Mouse (Mus musculus) c-Kit-positive CD71-negative TER-119-negative erythroid progenitor cells, embryonic 14.5 days (primary cell): ENCODE results near the gene Syndig1.

ENCODE experiments used
- DNase-seq: peaks from one replicate; pipeline ENCODE4 v3.0.0-alpha.2; 2013; ENCODE audit warnings: low read depth

Syndig1 gene

DNA sequence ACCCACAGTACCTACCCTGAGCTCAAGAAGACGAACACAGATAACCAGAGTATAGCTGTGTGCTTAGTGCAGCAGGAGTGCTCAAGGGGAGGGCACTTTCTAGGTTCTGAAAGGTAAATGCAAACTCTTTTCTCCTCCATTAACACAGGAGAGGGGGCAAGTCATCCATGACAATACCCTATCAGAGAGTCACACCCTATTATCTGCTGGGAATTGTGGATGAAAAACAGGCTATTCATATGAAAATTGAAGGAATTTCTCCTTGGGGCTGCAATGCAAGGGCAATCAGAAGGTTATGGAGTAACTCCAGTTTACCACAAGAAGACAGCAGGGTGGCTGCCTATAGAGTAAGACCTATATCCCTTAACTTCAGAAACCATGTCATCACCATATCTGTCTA lies 154.1 kb downstream of the Syndig1 start:
- DNase-seq: no peak

GRCm38 (mm10) chr2:149987610-149988009 lies 158.6 kb downstream of the Syndig1 start:
- DNase-seq: no peak

DNA sequence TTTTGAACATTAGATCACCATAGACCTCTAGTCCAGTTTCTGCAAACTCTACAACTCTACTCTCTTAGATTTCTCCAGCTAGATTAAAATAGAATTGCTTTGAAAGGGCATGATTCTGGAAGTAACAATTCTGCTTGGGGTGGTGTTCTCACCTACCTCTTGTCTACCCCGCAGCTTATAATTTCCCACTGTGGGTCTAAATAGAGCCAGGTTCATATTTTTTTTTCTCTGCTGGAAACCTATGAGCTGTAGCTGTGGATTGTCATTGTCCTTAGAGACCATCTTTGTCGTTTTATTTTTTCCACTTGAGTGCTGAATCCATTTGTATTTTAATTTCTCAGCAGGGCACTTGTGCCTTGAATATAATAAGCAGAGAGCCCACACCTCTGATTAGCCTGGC lies 162.5 kb downstream of the Syndig1 start:
- DNase-seq: no peak

GRCm38 (mm10) chr2:149992921-149993320 lies 163.9 kb downstream of the Syndig1 start:
- no peak for DNase-seq

GRCm38 (mm10) chr2:149996382-149996964 lies 167.5 kb downstream of the Syndig1 start:
- no peak for DNase-seq

DNA sequence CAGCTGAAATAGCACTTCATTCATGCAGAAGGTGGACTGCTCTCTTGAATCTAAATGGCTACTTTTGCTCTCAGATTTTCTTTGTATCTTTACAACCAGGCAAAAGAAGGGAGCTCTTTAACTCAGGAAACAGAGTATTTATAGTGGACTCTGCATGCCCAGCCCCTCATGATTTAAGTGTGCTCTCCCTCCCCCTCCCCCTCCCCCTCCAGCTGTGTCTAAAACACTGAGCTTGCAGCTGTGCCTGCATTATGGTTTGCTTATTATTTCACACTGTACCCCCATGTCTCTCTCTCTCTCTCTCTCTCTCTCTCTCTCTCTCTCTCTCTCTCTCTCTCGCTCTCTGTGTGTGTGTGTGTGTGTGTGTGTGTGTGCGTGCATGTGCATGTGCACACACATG lies 168.6 kb downstream of the Syndig1 start:
- no peak for DNase-seq

DNA sequence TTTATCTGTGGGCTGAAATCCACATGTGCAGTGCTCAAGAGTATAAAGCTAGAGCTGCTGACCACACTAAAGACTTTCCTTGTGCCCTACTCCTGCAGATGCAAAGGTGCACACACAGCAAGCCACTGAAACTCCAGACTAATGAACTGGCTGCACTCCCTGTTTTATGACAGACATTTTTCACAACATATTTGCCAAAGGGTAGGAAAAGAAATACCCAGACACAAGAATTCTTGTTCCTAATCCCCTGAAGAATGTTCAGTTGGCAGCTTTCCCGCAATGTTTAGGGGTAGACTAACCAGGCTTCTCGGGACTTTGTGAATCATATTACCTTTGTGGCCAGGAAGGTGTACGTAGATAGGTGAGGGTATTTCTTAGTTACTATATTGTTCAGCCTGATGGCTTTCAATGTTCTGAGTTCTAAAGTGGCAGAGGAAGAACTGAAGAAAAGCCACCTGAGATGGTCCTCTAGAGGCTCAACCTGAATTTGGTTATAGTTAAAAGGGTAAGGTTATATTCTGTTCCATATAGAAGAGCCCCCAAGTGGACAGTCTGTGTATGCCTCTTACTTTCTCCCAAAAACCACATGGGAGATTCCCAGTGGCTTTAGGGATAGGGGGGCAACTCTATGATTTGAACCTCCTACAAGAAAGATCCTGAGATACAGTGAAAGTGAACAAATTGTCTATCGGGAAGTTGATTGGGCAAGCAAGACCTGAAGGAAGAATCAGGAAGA lies 169.5 kb downstream of the Syndig1 start:
- no peak for DNase-seq

GRCm38 (mm10) chr2:150000564-150000963 lies 171.6 kb downstream of the Syndig1 start:
- no peak for DNase-seq

GRCm38 (mm10) chr2:150003499-150003898 lies 174.5 kb downstream of the Syndig1 start:
- no peak for DNase-seq

DNA sequence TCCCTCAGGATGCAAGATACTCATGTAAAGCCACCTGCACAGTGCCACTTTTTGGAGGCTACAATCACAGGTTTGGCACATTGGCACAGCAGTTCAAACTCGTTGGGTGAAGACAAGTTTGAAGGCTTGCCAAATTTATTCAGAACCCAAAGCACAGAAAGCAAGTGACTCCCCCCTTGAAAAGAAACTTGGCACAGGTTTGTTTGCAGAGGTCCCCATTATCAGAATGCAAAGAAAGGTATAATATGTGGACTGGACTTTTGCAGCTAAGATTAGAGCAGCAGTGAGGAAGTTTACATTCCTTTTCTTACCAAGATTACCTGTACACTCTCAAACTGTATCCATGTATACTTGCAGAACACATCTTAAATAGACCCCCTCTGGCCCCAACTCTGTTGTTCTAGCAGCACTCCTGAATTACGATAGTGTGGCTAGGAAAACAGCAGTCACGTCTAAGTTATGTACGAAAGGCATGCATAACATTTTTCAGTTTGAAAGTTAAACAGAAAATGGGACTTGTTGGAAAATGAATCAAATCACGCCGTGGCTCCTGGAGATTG lies 183.9 kb downstream of the Syndig1 start:
- no peak for DNase-seq

GRCm38 (mm10) chr2:150013785-150014184 lies 184.8 kb downstream of the Syndig1 start:
- no peak for DNase-seq

DNA sequence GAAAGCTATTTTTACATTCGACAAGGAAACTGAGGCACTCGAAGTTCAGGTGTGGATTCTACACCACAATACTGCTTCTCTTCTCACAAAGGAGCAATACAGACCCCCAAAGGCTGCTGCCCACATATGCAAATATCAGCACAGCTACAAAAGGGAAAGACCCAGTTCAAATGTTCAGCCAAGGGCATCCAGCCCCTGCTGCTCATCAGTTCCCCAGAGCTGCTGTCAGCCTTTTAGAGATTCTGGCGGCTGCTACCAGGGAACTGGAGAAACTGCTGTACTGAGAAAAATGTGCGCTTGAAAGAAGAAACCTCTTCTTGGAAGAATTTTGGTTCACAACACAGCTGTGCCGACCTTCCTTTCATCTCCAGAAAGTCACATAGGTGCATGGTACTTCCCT lies 187.3 kb downstream of the Syndig1 start:
- DNase-seq: no peak

- no peak for DNase-seq
These were observed 191.7 kb downstream of the Syndig1 start for GRCm38 (mm10) chr2:150020706-150021105.

- no peak for DNase-seq
These were observed 194.9 kb downstream of the Syndig1 start for GRCm38 (mm10) chr2:150023873-150024339.

- no peak for DNase-seq
These were observed 214.5 kb downstream of the Syndig1 start for GRCm38 (mm10) chr2:150043531-150043930.
